Mouse (Mus musculus): ENCODE data around the gene Rcc1. TPM values are rescaled to one million over a fixed set of nuclear protein-coding genes. Genes with fewer than 3 reads are reported as not detected.

Gene Rcc1
- polyA plus RNA-seq (2012; rRNA removed; ENCODE audit: low replicate concordance): 5.9 and 6.3 TPM in 2 replicates

DNA sequence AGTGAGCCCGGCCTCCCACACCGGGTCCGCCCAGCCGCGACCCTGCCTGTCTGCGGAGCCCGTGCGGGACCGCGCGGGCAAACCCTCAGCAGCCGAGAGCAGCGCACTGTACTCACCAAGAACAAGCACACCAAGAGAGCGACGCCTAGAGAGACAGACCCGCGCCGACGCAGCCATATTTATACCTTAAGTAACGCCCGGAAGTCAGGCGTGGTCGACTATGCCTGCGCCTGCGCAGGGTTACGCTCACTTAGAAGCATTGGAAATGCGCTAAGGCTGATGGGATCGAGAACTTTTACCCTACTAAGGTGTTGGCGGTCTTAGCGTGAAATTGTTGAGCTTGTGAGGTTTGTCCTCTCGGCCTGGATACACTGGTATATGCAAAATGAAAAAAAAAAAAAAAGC is at the start of gene Rcc1:
Gene Rcc1 (minus strand): TSS at position 125 of the 405 bp plus-strand sequence.

DNA sequence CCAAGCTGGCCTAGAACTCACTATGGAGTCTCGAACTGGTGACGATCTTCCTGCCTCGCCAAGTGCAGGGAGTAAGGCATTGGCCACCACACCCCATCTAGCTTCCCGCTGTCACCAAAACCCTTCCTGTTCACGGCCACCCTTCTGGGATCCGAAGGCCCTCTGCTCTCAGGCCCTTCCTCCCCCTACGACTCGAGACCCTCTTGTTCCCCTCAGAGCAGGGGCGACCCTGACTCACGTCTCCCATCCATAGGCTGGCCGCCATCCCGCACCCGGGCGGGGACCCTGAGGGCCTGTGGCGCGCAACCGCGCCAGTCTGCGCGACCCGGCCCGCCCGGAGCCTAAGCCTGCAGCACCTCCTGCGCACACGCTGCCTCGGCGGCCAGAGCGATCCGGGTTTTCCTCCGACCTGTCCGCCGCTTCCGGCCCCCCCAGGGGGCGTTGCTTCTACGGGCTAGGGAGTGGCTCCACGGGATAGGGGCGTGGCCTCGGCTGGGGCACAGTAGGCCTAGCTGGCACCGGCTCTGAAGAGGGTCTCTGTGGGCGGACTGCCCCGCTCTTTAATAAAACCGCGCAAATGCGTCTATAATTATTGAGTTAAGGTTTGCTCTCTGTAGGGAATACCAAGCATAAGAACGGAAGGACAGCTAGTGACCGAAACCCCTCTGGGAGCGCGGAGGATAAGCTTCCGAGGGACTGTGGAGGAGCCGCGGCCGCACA is 24.1 kb downstream of the Rcc1 start, which contains the start of gene Trnau1ap:
Gene Trnau1ap (minus strand): TSS at position 424 of the 720 bp plus-strand sequence.

DNA sequence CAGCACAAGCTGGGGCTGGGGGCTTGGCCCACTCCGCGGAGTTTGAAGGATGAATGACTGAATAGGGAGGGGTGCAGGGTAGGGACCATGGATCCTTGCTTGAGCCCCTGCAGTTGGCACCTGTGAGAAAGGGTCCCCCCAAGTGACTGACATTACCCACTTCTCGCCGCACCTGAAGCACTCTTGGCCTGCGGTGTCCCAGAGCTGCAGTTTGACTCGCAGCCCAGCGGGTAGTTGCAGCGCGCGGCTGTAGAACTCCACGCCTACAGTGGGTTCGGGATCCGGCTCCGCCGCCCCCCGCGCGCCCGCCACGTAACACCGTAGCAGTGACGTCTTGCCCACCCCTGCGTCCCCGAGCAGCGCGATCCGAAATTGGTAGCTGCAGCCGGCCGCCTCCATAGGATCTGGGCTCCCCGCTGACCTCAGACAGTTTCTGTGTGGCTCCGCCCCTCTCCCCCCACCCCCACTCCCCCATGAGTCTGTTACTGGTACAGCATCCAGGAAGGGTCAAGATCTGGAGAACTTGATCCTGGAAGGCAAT is 50.4 kb downstream of the Rcc1 start, which contains the start of gene Rab42:
Gene Rab42 (minus strand): TSS at position 447 of the 541 bp plus-strand sequence.

Other genes starting within 250 kb of the Rcc1 start
- 1.7 and 4.6 TPM in 2 replicates for gene Oprd1, start 209.1 kb downstream of the Rcc1 start, polyA plus RNA-seq (2012; rRNA removed; ENCODE audit: low replicate concordance)
- gene Ythdf2, start 141.3 kb downstream of the Rcc1 start, polyA plus RNA-seq (2012; rRNA removed; ENCODE audit: low replicate concordance): 15.4 and 24.5 TPM in 2 replicates
- 11.4 and 15.9 TPM in 2 replicates for gene Gmeb1, start 92.0 kb downstream of the Rcc1 start, polyA plus RNA-seq (2012; rRNA removed; ENCODE audit: low replicate concordance)
- gene Taf12, start 79.2 kb downstream of the Rcc1 start, polyA plus RNA-seq (2012; rRNA removed; ENCODE audit: low replicate concordance): 3.7 and 8.7 TPM in 2 replicates
- gene Rab42, start 50.2 kb downstream of the Rcc1 start, polyA plus RNA-seq (2012; rRNA removed; ENCODE audit: low replicate concordance): 3.2 and 5.4 TPM in 2 replicates
- 15.3 and 18.3 TPM in 2 replicates for gene Trnau1ap, start 24.1 kb downstream of the Rcc1 start, polyA plus RNA-seq (2012; rRNA removed; ENCODE audit: low replicate concordance)
- gene Phactr4, start 68.9 kb upstream of the Rcc1 start, polyA plus RNA-seq (2012; rRNA removed; ENCODE audit: low replicate concordance): 6.6 and 7.6 TPM in 2 replicates
- gene Med18, start 110.3 kb upstream of the Rcc1 start, polyA plus RNA-seq (2012; rRNA removed; ENCODE audit: low replicate concordance): 3.0 and 3.6 TPM in 2 replicates
- 10.1 and 11.3 TPM in 2 replicates for gene Sesn2, start 156.9 kb upstream of the Rcc1 start, polyA plus RNA-seq (2012; rRNA removed; ENCODE audit: low replicate concordance)
- 45.7 and 46.9 TPM in 2 replicates for gene Atpif1, start 180.1 kb upstream of the Rcc1 start, polyA plus RNA-seq (2012; rRNA removed; ENCODE audit: low replicate concordance)
- gene Dnajc8, start 181.9 kb upstream of the Rcc1 start, polyA plus RNA-seq (2012; rRNA removed; ENCODE audit: low replicate concordance): 15.3 and 29.4 TPM in 2 replicates
- gene Ptafr, start 210.5 kb upstream of the Rcc1 start, polyA plus RNA-seq (2012; rRNA removed; ENCODE audit: low replicate concordance): 23.8 and 35.8 TPM in 2 replicates